Mouse (Mus musculus): Measurements from ENCODE around the gene Ins1. TPM values are rescaled to one million over a fixed set of nuclear protein-coding genes. Genes with fewer than 3 reads are reported as not detected.

The Ins1 gene
- not detected in 2 replicates for total RNA-seq (2014; rRNA removed)
- polyA plus RNA-seq (2015; fragmentation: Nextera tagmentation; extraction: Ambion mirVana) = not detected in 2 replicates

GRCm38 (mm10) chr19:52263997-52264396, at the start of gene Ins1:
Gene Ins1 (plus strand): TSS chr19:52264297.
- Histone ChIP-seq H3K9me3 (ENCODE audit: low read length) (no peaks in the 10 kb centered on the region), H3K4me1 (ENCODE audit: insufficient read depth, low read length) (no peaks in the 10 kb centered on the region), H3K9ac (replicated peaks; ENCODE audit: low read length, poor library complexity, severe bottlenecking) (no peak within 1 kb of the TSS), H3K27me3 (ENCODE audit: insufficient read depth, low read length) (no peaks in the 10 kb centered on the region), H3K27ac (ENCODE audit: low read depth, low read length) (no peak within 1 kb of the TSS), H3K36me3 (ENCODE audit: insufficient read depth, low read length) (no peaks in the 10 kb centered on the region), H3K4me3 (ENCODE audit: low read depth, low read length) (no peak within 1 kb of the TSS), H3K4me2 (ENCODE audit: low read depth, low read length, poor library complexity, severe bottlenecking) (no peak within 1 kb of the TSS)
- TF ChIP-seq CTCF (IDR thresholded peaks at IDR 0.05) = no peak
- DNase-seq (ENCODE audit: low spot score) (no peak), ATAC-seq (ENCODE audit: low FRiP score) (no peak)
